Mouse (Mus musculus) stomach, embryonic 14.5 days (tissue): ENCODE measurements around the gene Hoxc4. TPM values are rescaled to one million over a fixed set of nuclear protein-coding genes. Genes with fewer than 3 reads are reported as not detected.
A peak's percentile ranks its signal among the peaks of the same experiment; 100 is the strongest.

ENCODE experiments used
- ATAC-seq: fragments of 200-750 bp; cut with Nextera tagmentation; 2 replicates; pipeline ENCODE4 v1.8.0; 2017; ENCODE audit warnings: low read depth, moderate TSS enrichment; ENCODE audit not compliant: insufficient number of reproducible peaks, insufficient read depth, low FRiP score
- H3K27ac ChIP-seq: fragments of 300-500 bp; sonication (generic); 2 replicates; pipeline ENCODE4 v1.5.1; 2014; ENCODE audit warnings: mild to moderate bottlenecking, low read length, moderate library complexity, mixed read lengths
- H3K27me3 ChIP-seq: fragments of 300-500 bp; sonication (generic); 2 replicates; pipeline ENCODE4 v1.6.1; 2014; ENCODE audit warnings: low read length, control low read depth, mixed read lengths; ENCODE audit not compliant: control insufficient read depth, insufficient read depth
- H3K36me3 ChIP-seq: fragments of 300-500 bp; sonication (generic); 2 replicates; pipeline ENCODE4 v1.6.1; 2014; ENCODE audit warnings: mild to moderate bottlenecking, control low read depth, low read length, moderate library complexity, mixed read lengths; ENCODE audit not compliant: control insufficient read depth, insufficient read depth
- H3K4me1 ChIP-seq: fragments of 300-500 bp; sonication (generic); 2 replicates; pipeline ENCODE4 v1.6.1; 2014; ENCODE audit warnings: low read length, control low read depth, mixed read lengths; ENCODE audit not compliant: control insufficient read depth, insufficient read depth
- H3K4me2 ChIP-seq: fragments of 300-500 bp; sonication (generic); replicated peaks from 2 replicates; pipeline ENCODE4 v1.6.1; 2014; ENCODE audit warnings: low read depth, low read length, control low read depth
- H3K4me3 ChIP-seq: fragments of 300-500 bp; sonication (generic); 2 replicates; pipeline ENCODE4 v1.5.1; 2014; ENCODE audit warnings: low read depth, low read length, control low read depth
- H3K9ac ChIP-seq: fragments of 300-500 bp; sonication (generic); replicated peaks from 2 replicates; pipeline ENCODE4 v1.6.1; 2014; ENCODE audit warnings: low read depth, mild to moderate bottlenecking, control low read depth, low read length, moderate library complexity, mixed read lengths
- H3K9me3 ChIP-seq: fragments of 300-500 bp; sonication (generic); 2 replicates; pipeline ENCODE4 v1.6.1; 2016; ENCODE audit warnings: low read depth, low read length, control low read depth; ENCODE audit not compliant: control insufficient read depth
- WGBS: fragments of 180-500 bp; shearing (Covaris S2); extraction: QIAGEN DNeasy Blood & Tissue Kit; methylation state at CpG from one replicate; pipeline ENCODE4 v1.1.7; 2014; 5-methylcytosine and 5-hydroxymethylcytosine counted together
- polyA plus RNA-seq: library from polyadenylated mRNA; unstranded; fragments of >200 nt; fragmentation: Nextera tagmentation; extraction: Ambion mirVana; gene quantifications from 2 replicates; pipeline ENCODE4 v1.2.1, GENCODE M21; 2014

The Hoxc4 gene
- polyA plus RNA-seq, 1 experiment from 2014 or later, result 23.4 TPM

DNA sequence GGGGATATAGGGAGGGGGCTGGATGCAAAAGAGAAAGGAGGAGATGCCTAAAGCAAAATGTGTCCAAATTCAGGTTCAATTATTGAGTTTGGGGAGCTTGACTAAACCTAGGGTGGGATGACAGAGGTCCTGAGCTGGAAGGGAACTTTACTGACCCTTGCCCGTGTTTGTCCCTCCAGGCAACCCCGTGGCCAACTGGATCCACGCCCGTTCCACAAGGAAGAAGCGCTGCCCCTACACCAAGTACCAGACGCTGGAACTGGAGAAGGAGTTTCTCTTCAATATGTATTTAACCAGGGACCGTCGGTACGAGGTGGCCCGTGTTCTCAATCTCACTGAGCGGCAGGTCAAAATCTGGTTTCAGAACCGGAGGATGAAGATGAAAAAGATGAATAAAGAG is 35.0 kb upstream of the Hoxc4 start:
- Histone ChIP-seq H3K27me3 (peaks cover 81% of the 10 kb centered on the region), H3K36me3 (no peaks in the 10 kb centered on the region), H3K4me1 (0 out of 2 replicates have a peak, but pooled peaks cover 2% of the 10 kb centered on the region), H3K9me3 (no peaks in the 10 kb centered on the region), H3K9ac (no peak overlapping the region), H3K27ac (no peak overlapping the region), H3K4me3 (no peak overlapping the region), H3K4me2 (no peak overlapping the region)
- WGBS, result 3% methylated on average over 12 of the region's 12 CpGs
- ATAC-seq, result no peak

GRCm38 (mm10) chr15:102984521-102984920 is 34.2 kb upstream of the Hoxc4 start:
- H3K9me3 ChIP-seq, result no peaks in the 10 kb centered on the region
- H3K27me3 ChIP-seq, result peaks cover 81% of the 10 kb centered on the region
- H3K9ac ChIP-seq, result no peak overlapping the region
- no peak overlapping the region for H3K4me3 ChIP-seq
- no peak overlapping the region for H3K27ac ChIP-seq
- no peak for ATAC-seq
- no peak overlapping the region for H3K4me2 ChIP-seq
- WGBS, result 5% methylated on average over 10 of the region's 10 CpGs
- 0 out of 2 replicates have a peak, but pooled peaks cover 2% of the 10 kb centered on the region for H3K4me1 ChIP-seq
- H3K36me3 ChIP-seq, result no peaks in the 10 kb centered on the region

DNA sequence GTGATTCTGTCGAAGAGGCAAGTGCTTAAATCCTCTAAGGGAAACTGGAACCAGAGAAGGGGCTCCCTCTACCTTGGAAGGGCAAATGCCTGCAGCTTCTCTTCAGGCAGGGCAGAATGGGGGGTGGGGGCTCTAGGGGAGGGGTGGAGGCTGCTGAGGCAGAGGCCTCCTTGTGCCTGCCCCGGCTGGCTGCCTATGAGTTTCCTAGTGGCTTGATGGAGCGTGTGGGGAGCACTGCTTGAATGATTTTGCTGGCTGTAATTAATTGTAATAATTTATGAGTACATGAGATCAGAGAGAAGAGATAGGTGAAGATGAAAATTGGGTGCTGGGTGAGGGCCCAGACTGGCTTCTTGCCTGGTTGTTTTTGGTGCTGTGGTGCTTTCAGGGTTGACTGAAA is 33.8 kb upstream of the Hoxc4 start:
- H3K4me3 ChIP-seq, result no peak overlapping the region
- ATAC-seq, result no peak
- no peak overlapping the region for H3K9ac ChIP-seq
- H3K9me3 ChIP-seq, result no peaks in the 10 kb centered on the region
- peaks cover 81% of the 10 kb centered on the region for H3K27me3 ChIP-seq
- no peak overlapping the region for H3K4me2 ChIP-seq
- H3K36me3 ChIP-seq, result no peaks in the 10 kb centered on the region
- H3K27ac ChIP-seq, result no peak overlapping the region
- 10% methylated on average over 3 of the region's 3 CpGs for WGBS
- H3K4me1 ChIP-seq, result 0 out of 2 replicates have a peak, but pooled peaks cover 2% of the 10 kb centered on the region

DNA sequence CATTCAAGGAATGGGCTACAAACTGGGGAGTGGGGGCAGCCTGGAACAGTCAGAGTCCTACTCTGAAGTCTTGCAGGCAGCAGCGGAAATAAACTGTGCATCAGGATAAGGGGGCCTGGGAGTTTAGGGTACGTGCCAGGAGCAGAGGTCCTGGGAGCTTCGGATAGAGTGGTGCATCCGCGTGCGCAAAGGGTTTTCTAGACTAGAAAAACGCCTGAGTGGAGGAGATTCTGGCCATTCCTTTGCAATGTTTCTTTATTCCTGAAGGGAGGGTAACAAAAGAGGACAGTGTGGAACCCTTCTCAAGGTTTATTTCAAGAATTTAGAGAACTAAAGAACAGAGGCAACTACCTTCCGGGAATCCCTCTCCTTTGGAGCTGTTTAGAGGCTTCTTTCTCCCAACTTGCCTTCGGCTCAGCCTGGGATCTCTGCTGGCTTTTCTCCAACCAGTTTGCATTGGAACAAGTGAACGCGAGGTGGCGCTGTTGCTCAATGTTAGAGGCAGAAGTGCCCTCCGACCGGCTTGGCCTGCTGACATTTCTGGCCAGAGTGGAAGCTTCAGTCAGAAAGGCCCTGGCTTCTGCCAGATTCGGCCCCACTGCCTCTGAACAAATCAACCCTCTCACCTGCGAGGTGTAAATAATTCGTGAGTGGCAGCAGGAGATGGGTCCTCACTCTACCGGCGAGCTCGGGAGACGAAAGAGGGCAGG is 31.5 kb upstream of the Hoxc4 start:
- Histone ChIP-seq H3K27ac (no peak overlapping the region), H3K27me3 (peaks cover 83% of the 10 kb centered on the region), H3K4me1 (peaks cover 6% of the 10 kb centered on the region; the same call in 1 of the 2 replicates), H3K9me3 (no peaks in the 10 kb centered on the region), H3K4me2 (no peak overlapping the region), H3K9ac (no peak overlapping the region), H3K4me3 (no peak overlapping the region), H3K36me3 (no peaks in the 10 kb centered on the region)
- peak; percentile 46; the same call in 1 of the 2 replicates for ATAC-seq
- WGBS, result 4% methylated on average over 21 of the region's 21 CpGs

GRCm38 (mm10) chr15:102988078-102988477 is 30.7 kb upstream of the Hoxc4 start:
- peaks cover 6% of the 10 kb centered on the region; the same call in 1 of the 2 replicates for H3K4me1 ChIP-seq
- H3K36me3 ChIP-seq, result no peaks in the 10 kb centered on the region
- no peak overlapping the region for H3K27ac ChIP-seq
- H3K4me2 ChIP-seq, result no peak overlapping the region
- H3K4me3 ChIP-seq, result no peak overlapping the region
- WGBS, result 42% methylated on average over 5 of the region's 5 CpGs
- no peak for ATAC-seq
- H3K9ac ChIP-seq, result no peak overlapping the region
- H3K27me3 ChIP-seq, result peaks cover 86% of the 10 kb centered on the region
- H3K9me3 ChIP-seq, result no peaks in the 10 kb centered on the region

DNA sequence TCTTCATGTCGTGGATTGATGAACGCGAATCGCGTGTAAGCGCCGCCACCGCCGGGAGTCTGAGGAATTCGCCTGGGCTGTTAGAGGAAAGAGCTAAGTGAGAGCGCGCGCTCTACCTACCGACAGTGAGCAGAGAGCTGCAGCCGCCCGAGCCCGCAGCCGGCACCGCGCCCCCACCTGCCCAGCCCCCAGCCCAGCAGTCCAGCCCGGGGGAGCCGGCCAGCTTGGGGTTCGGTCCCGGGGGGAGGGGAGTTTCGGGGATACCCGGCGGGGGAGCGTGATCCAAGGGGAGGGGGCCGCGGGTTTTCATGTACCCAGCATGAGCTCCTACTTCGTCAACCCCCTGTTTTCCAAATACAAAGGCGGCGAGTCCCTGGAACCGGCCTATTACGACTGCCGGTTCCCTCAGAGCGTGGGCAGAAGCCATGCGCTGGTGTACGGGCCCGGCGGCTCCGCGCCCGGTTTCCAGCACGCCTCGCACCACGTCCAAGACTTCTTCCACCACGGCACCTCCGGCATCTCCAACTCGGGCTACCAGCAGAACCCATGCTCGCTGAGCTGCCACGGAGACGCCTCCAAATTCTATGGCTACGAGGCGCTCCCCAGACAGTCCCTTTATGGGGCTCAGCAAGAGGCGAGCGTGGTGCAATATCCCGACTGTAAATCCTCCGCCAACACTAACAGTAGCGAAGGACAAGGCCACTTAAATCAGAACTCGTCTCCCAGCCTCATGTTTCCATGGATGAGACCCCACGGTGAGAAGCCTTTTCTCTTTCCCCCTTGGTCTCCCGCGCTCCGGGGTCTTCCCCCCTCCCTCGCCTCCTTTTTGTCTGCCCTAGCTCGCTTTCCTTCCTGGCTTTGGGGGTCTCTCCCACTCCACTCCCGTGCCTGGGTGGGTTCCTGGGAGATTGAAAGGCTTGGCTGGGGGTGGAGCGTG is 28.0 kb upstream of the Hoxc4 start, which contains the start of gene Hoxc8:
Hoxc8 (plus strand) TSS at position 147 of the 937 bp plus-strand sequence.
- ATAC-seq, result no peak; the same call in 1 of the 2 replicates
- Histone ChIP-seq H3K9ac (no peak within 1 kb of the TSS), H3K4me2 (peak within 1 kb of the TSS; percentile 38), H3K36me3 (no peaks in the 10 kb centered on the region), H3K4me1 (peaks cover 6% of the 10 kb centered on the region; the same call in 1 of the 2 replicates), H3K27me3 (peaks cover 79% of the 10 kb centered on the region), H3K9me3 (no peaks in the 10 kb centered on the region), H3K4me3 (peak within 1 kb of the TSS; percentile 23), H3K27ac (no peak within 1 kb of the TSS)
- WGBS, result 2% methylated on average over 69 of the region's 69 CpGs

DNA sequence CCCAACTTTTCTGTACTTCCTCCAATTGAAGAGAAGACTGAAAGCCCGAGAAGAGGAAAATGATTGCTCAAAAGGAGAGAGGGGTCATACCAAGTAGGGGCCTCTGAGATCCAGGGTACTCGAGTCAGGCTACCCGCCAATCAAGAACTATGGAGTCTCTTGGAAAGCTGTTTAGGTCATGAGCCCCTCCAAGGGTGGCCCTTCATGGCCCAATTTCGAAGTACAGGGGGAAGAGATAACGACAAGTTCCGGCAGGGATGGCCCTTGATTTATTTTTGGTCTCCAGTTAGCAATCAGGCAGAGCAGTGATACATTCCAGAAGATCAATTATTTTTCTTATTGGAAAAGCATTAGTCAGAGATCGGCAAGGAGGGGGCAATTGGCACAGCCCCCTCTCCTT is 27.0 kb upstream of the Hoxc4 start:
- Histone ChIP-seq H3K4me1 (peaks cover 6% of the 10 kb centered on the region; the same call in 1 of the 2 replicates), H3K27ac (no peak overlapping the region), H3K36me3 (no peaks in the 10 kb centered on the region), H3K9ac (no peak overlapping the region), H3K27me3 (peaks cover 77% of the 10 kb centered on the region), H3K9me3 (no peaks in the 10 kb centered on the region), H3K4me3 (no peak overlapping the region), H3K4me2 (no peak overlapping the region)
- 12% methylated on average over 7 of the region's 7 CpGs for WGBS
- no peak for ATAC-seq

- Histone ChIP-seq H3K4me3 (no peak overlapping the region), H3K36me3 (no peaks in the 10 kb centered on the region), H3K9ac (no peak overlapping the region), H3K4me1 (peaks cover 6% of the 10 kb centered on the region; the same call in 1 of the 2 replicates), H3K27me3 (peaks cover 77% of the 10 kb centered on the region), H3K4me2 (no peak overlapping the region), H3K9me3 (no peaks in the 10 kb centered on the region), H3K27ac (no peak overlapping the region)
- ATAC-seq, result no peak
- WGBS, result 4% methylated on average over 11 of the region's 11 CpGs
These were observed 26.5 kb upstream of the Hoxc4 start for GRCm38 (mm10) chr15:102992206-102992605.
